Mouse (Mus musculus) liver, postnatal 0 days (tissue): ENCODE measurements at regions not wholly inside any gene's neighbourhood (a gene's known extent, or its start where the extent isn't known, plus 50 kb on each side); places are given as distances from the start of the nearest gene placed in this dataset.

ENCODE experiments used
- ATAC-seq: fragments of 200-750 bp; cut with Nextera tagmentation; 2 replicates; pipeline ENCODE4 v1.8.0; 2017; ENCODE audit warnings: mild to moderate bottlenecking, moderate library complexity
- DNase-seq: peaks from one replicate; pipeline ENCODE4 v3.0.0-alpha.2; 2016
- H3K27ac ChIP-seq: fragments of 300-500 bp; sonication (generic); 2 replicates; pipeline ENCODE4 v1.5.1; 2014; ENCODE audit warnings: antibody characterized with exemption, moderate library complexity, mild to moderate bottlenecking, low read depth
- H3K27me3 ChIP-seq: fragments of 300-500 bp; sonication (generic); 2 replicates; pipeline ENCODE4 v1.6.1; 2014; ENCODE audit warnings: low read length, control low read depth, mixed read lengths; ENCODE audit not compliant: insufficient read depth
- H3K36me3 ChIP-seq: fragments of 300-500 bp; sonication (generic); replicated peaks from 2 replicates; pipeline ENCODE4 v1.6.1; 2014; ENCODE audit warnings: mild to moderate bottlenecking, control low read depth, low read length, moderate library complexity, mixed read lengths; ENCODE audit not compliant: insufficient read depth
- H3K4me1 ChIP-seq: fragments of 300-500 bp; sonication (generic); 2 replicates; pipeline ENCODE4 v1.6.1; 2014; ENCODE audit warnings: antibody characterized with exemption, mild to moderate bottlenecking, control low read depth; ENCODE audit not compliant: insufficient read depth
- H3K4me2 ChIP-seq: fragments of 300-500 bp; sonication (generic); 2 replicates; pipeline ENCODE4 v1.6.1; 2014; ENCODE audit warnings: low read depth, mild to moderate bottlenecking, low read length, moderate library complexity, mixed read lengths
- H3K4me3 ChIP-seq: fragments of 300-500 bp; sonication (generic); 2 replicates; pipeline ENCODE4 v1.5.1; 2014; ENCODE audit warnings: low read depth, low read length
- H3K9ac ChIP-seq: fragments of 300-500 bp; sonication (generic); replicated peaks from 2 replicates; pipeline ENCODE4 v1.6.1; 2014; ENCODE audit warnings: mild to moderate bottlenecking, moderate library complexity
- H3K9me3 ChIP-seq: fragments of 300-500 bp; sonication (generic); 2 replicates; pipeline ENCODE4 v1.6.1; 2016; ENCODE audit warnings: mild to moderate bottlenecking, control low read depth, low read length, mixed read lengths
- CTCF ChIP-seq: sonication (generic); IDR thresholded peaks from 2 replicates; pipeline ENCODE4 v1.5.1; 2016; ENCODE audit warnings: antibody characterized with exemption, low read depth
- EP300 ChIP-seq: IDR thresholded peaks from 2 replicates; pipeline ENCODE4 v1.6.1; 2016; ENCODE audit warnings: antibody characterized with exemption, low read depth, mild to moderate bottlenecking
- WGBS: fragments of 180-500 bp; shearing (Covaris S2); extraction: QIAGEN DNeasy Blood & Tissue Kit; methylation state at CpG from one replicate; pipeline ENCODE4 v1.1.7; 2014; ENCODE audit not compliant: insufficient replicate concordance; 5-methylcytosine and 5-hydroxymethylcytosine counted together

DNA sequence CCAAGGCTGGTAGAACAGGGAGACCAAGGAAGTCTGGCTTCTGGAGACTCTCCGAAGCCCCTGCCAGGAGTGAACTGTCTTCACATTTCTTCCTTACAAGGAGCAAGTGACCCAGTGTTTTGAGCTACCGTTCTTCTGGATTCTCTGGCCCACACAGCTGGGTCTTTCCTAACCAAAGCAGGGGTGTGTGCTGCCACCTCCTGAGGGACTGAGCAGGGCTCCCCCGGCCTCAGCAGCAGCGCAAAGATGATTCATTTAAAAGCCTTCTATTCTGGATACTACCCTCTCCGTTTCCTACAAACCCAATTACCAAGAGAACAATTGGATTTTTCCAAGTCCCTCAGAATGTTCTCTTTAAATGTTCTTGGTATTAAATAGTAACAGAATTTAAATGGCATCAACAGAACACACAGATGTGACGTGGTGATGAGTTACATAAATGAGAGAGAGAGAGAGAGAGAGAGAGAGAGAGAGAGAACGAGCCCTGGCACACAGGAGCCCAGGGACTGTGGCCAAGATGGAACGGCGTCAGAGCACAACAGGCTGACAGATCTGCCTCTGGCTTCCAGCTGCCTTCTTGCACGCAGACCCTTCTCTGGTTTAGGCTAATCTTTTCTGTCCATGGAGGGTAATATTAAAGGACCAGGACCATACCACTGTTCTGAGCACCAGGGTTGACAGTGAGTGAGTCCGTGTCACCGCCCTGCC is 191.6 kb downstream of the Agtpbp1 start:
- no peaks in the 10 kb centered on the region for H3K9me3 ChIP-seq
- no peaks in the 10 kb centered on the region for H3K36me3 ChIP-seq
- ATAC-seq (no peak), DNase-seq (no peak)
- no peak overlapping the region for H3K4me2 ChIP-seq
- TF ChIP-seq CTCF (no peak), EP300 (no peak)
- no peak overlapping the region for H3K9ac ChIP-seq
- H3K27ac ChIP-seq = no peak overlapping the region
- 74% methylated on average over 12 of the region's 12 CpGs for WGBS
- no peaks in the 10 kb centered on the region for H3K4me1 ChIP-seq
- H3K27me3 ChIP-seq = no peaks in the 10 kb centered on the region
- H3K4me3 ChIP-seq = no peak overlapping the region

- TF ChIP-seq EP300 (no peak), CTCF (no peak)
- no peak overlapping the region for H3K4me2 ChIP-seq
- H3K4me1 ChIP-seq = no peaks in the 10 kb centered on the region
- H3K9ac ChIP-seq = no peak overlapping the region
- WGBS = 68% methylated on average over 4 of the region's 4 CpGs
- H3K9me3 ChIP-seq = no peaks in the 10 kb centered on the region
- H3K27ac ChIP-seq = no peak overlapping the region
- DNase-seq = no peak
- no peak overlapping the region for H3K4me3 ChIP-seq
- no peaks in the 10 kb centered on the region for H3K27me3 ChIP-seq
- no peaks in the 10 kb centered on the region for H3K36me3 ChIP-seq
- ATAC-seq = no peak
Observed at GRCm38 (mm10) chr13:59392828-59393227, 192.2 kb downstream of the Agtpbp1 start.

GRCm38 (mm10) chr13:59387627-59388325 is 197.3 kb downstream of the Agtpbp1 start:
- H3K9ac ChIP-seq = no peak overlapping the region
- no peak for DNase-seq
- H3K9me3 ChIP-seq = no peaks in the 10 kb centered on the region
- ATAC-seq = no peak
- no peak overlapping the region for H3K4me3 ChIP-seq
- no peaks in the 10 kb centered on the region for H3K27me3 ChIP-seq
- H3K4me1 ChIP-seq = no peaks in the 10 kb centered on the region
- H3K36me3 ChIP-seq = no peaks in the 10 kb centered on the region
- no peak overlapping the region for H3K27ac ChIP-seq
- TF ChIP-seq CTCF = no peak
- no peak for TF ChIP-seq EP300
- H3K4me2 ChIP-seq = no peak overlapping the region
- 70% methylated on average over 14 of the region's 14 CpGs for WGBS

- Histone ChIP-seq H3K4me2 (no peak overlapping the region), H3K4me3 (no peak overlapping the region), H3K9me3 (no peaks in the 10 kb centered on the region), H3K9ac (no peak overlapping the region), H3K27ac (no peak overlapping the region), H3K27me3 (no peaks in the 10 kb centered on the region), H3K36me3 (no peaks in the 10 kb centered on the region), H3K4me1 (no peaks in the 10 kb centered on the region)
- no peak for TF ChIP-seq EP300
- TF ChIP-seq CTCF = no peak
- no peak for ATAC-seq
- DNase-seq = no peak
- 74% methylated on average over 7 of the region's 7 CpGs for WGBS
Observed at GRCm38 (mm10) chr13:59386935-59387540, 198.0 kb downstream of the Agtpbp1 start.

DNA sequence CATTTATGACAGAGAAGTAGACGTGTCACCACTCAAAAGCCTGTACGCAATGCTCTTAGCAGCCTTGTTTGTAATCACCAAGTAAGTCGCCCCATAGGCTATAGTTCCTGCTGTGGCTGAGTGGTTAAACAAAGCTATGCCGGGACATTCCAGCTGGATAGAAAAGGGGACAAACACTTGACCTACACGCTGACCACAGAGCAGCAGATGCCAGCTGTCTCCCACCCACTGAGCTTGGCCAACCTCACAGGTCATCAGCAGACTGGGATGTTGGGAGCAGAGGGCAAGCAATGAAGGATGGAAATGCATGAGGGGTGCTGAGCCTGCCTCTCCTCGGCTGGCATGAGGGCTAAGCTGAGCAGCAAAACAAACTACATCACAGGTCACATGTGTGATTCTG is 199.2 kb downstream of the Agtpbp1 start:
- H3K4me3 ChIP-seq = no peak overlapping the region
- H3K27me3 ChIP-seq = no peaks in the 10 kb centered on the region

GRCm38 (mm10) chr13:59370141-59370816 is 214.7 kb downstream of the Agtpbp1 start:
- DNase-seq = no peak
- Histone ChIP-seq H3K27me3 (no peaks in the 10 kb centered on the region), H3K9me3 (no peaks in the 10 kb centered on the region), H3K9ac (no peak overlapping the region), H3K36me3 (no peaks in the 10 kb centered on the region), H3K4me3 (no peak overlapping the region), H3K4me2 (no peak overlapping the region), H3K4me1 (no peaks in the 10 kb centered on the region), H3K27ac (no peak overlapping the region)
- no peak for ATAC-seq
- 81% methylated on average over 12 of the region's 12 CpGs for WGBS
- TF ChIP-seq EP300 = no peak
- no peak for TF ChIP-seq CTCF

More for the DNA sequence above, 199.2 kb downstream of the Agtpbp1 start:
- DNase-seq (no peak), ATAC-seq (no peak)
- H3K4me1 ChIP-seq = no peaks in the 10 kb centered on the region
- no peaks in the 10 kb centered on the region for H3K36me3 ChIP-seq
- no peak for TF ChIP-seq EP300
- no peak for TF ChIP-seq CTCF
- no peak overlapping the region for H3K4me2 ChIP-seq
- no peak overlapping the region for H3K27ac ChIP-seq
- H3K9ac ChIP-seq = no peak overlapping the region
- H3K9me3 ChIP-seq = no peaks in the 10 kb centered on the region
- WGBS = 63% methylated on average over 6 of the region's 6 CpGs
